Mouse (Mus musculus) cerebellum, adult 11-12 months (tissue): ENCODE measurements around the gene Qrich1.

Source experiments
- DNase-seq: peaks from one replicate; pipeline ENCODE4 v3.0.0; 2022

The Qrich1 gene

GRCm38 (mm10) chr9:108565881-108566814 lies 49.5 kb downstream of the Qrich1 start:
- DNase-seq, result peak; percentile 39

GRCm38 (mm10) chr9:108566815-108567776 lies 50.5 kb downstream of the Qrich1 start, which contains the start of gene Ndufaf3:
Ndufaf3 (minus strand) TSS chr9:108567434.
- peak; percentile 95 for DNase-seq

GRCm38 (mm10) chr9:108567931-108568419 lies 51.4 kb downstream of the Qrich1 start:
- DNase-seq, result no peak

GRCm38 (mm10) chr9:108568511-108568921 lies 51.9 kb downstream of the Qrich1 start:
- DNase-seq, result peak; percentile 54

GRCm38 (mm10) chr9:108569381-108570206 lies 53.0 kb downstream of the Qrich1 start, which contains the start of gene Dalrd3:
Dalrd3 (plus strand) TSS chr9:108569886.
- DNase-seq, result peak; percentile 92

- peak; percentile 72 for DNase-seq
Observed at GRCm38 (mm10) chr9:108570207-108570896, 53.7 kb downstream of the Qrich1 start.

GRCm38 (mm10) chr9:108571401-108571973 lies 54.9 kb downstream of the Qrich1 start:
- DNase-seq, result peak; percentile 33

GRCm38 (mm10) chr9:108572321-108572720 lies 55.7 kb downstream of the Qrich1 start:
- peak; percentile 20 for DNase-seq

- peak; percentile 70 for DNase-seq
Observed at GRCm38 (mm10) chr9:108573774-108574690, 57.4 kb downstream of the Qrich1 start.

GRCm38 (mm10) chr9:108574921-108575320 lies 58.3 kb downstream of the Qrich1 start:
- DNase-seq, result no peak

- DNase-seq, result no peak
Observed at GRCm38 (mm10) chr9:108575321-108576297, 59.0 kb downstream of the Qrich1 start.

GRCm38 (mm10) chr9:108577025-108577424 lies 60.4 kb downstream of the Qrich1 start:
- no peak for DNase-seq

- peak; percentile 76 for DNase-seq
Observed at GRCm38 (mm10) chr9:108577934-108578544, 61.4 kb downstream of the Qrich1 start.

GRCm38 (mm10) chr9:108578545-108579343 lies 62.1 kb downstream of the Qrich1 start, which contains the start of gene Wdr6:
Wdr6 (minus strand) TSS chr9:108578739.
- DNase-seq, result peak; percentile 96

- DNase-seq, result no peak
Observed at GRCm38 (mm10) chr9:108579344-108579690, 62.7 kb downstream of the Qrich1 start.

GRCm38 (mm10) chr9:108587571-108588180 lies 71.1 kb downstream of the Qrich1 start:
- DNase-seq, result peak; percentile 73

GRCm38 (mm10) chr9:108589229-108589628 lies 72.6 kb downstream of the Qrich1 start:
- no peak for DNase-seq
